Mouse (Mus musculus) forebrain, embryonic 10.5 days (tissue): ENCODE measurements at regions not wholly inside any gene's neighbourhood (a gene's known extent, or its start where the extent isn't known, plus 50 kb on each side); places are given as distances from the start of the nearest gene placed in this dataset.

Experiments
- DNase-seq: peaks from one replicate; pipeline ENCODE4 v3.0.0-alpha.2; 2017; ENCODE audit warnings: low spot score; ENCODE audit errors: extremely low spot score
- H3K27ac ChIP-seq: fragments of 300-500 bp; sonication (generic); 2 replicates; pipeline ENCODE4 v1.5.1; 2016; ENCODE audit warnings: mild to moderate bottlenecking
- H3K27me3 ChIP-seq: fragments of 300-500 bp; sonication (generic); 2 replicates; pipeline ENCODE4 v1.6.1; 2016; ENCODE audit warnings: mild to moderate bottlenecking; ENCODE audit not compliant: poor library complexity, severe bottlenecking
- H3K36me3 ChIP-seq: fragments of 300-500 bp; sonication (generic); replicated peaks from 2 replicates; pipeline ENCODE4 v1.6.1; 2016; ENCODE audit warnings: mild to moderate bottlenecking, moderate library complexity
- H3K4me1 ChIP-seq: fragments of 300-500 bp; sonication (generic); 2 replicates; pipeline ENCODE4 v1.6.1; 2016
- H3K4me3 ChIP-seq: fragments of 300-500 bp; sonication (generic); 2 replicates; pipeline ENCODE4 v1.5.1; 2016; ENCODE audit warnings: mild to moderate bottlenecking, moderate library complexity
- H3K9me3 ChIP-seq: fragments of 300-500 bp; sonication (generic); 2 replicates; pipeline ENCODE4 v1.6.1; 2016; ENCODE audit warnings: mild to moderate bottlenecking, moderate library complexity
- WGBS: fragments of 180-500 bp; shearing (Covaris S2); methylation state at CpG from one replicate; pipeline ENCODE4 v1.1.7; 2016; 5-methylcytosine and 5-hydroxymethylcytosine counted together

- Histone ChIP-seq H3K9me3 (no peaks in the 10 kb centered on the region), H3K4me1 (peaks cover 3% of the 10 kb centered on the region; the same call in 1 of the 2 replicates), H3K4me3 (no peak overlapping the region), H3K27ac (peak overlapping the region; percentile 26; the same call in 1 of the 2 replicates), H3K27me3 (no peaks in the 10 kb centered on the region), H3K36me3 (no peaks in the 10 kb centered on the region)
- 79% methylated on average over 7 of the region's 7 CpGs for WGBS
- DNase-seq, result no peak
These were observed 68.1 kb upstream of the Dph5 start for GRCm38 (mm10) chr3:115819401-115820138.

DNA sequence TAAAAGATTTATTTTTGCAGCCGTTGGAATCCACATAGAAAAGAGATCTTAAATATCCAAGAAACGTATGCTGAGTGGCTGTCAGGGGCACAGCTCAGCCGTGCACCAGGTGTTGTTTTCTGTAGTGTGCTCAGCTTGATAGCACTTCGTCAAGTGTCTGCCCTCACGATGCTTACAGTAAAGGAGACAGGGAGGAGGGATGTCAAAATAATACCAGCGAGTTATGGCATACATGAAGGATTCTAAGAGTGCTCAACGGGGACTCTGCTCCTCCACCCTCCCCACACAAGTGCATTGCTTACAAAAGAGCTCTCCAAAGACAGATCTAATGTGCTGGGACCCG lies 67.5 kb upstream of the Dph5 start:
- peaks cover 3% of the 10 kb centered on the region; the same call in 1 of the 2 replicates for H3K4me1 ChIP-seq
- no peaks in the 10 kb centered on the region for H3K36me3 ChIP-seq
- H3K27me3 ChIP-seq, result no peaks in the 10 kb centered on the region
- H3K9me3 ChIP-seq, result no peaks in the 10 kb centered on the region
- no peak for DNase-seq
- H3K27ac ChIP-seq, result no peak overlapping the region
- 85% methylated on average over 8 of the region's 8 CpGs for WGBS
- no peak overlapping the region for H3K4me3 ChIP-seq

GRCm38 (mm10) chr3:115821627-115822026 lies 66.0 kb upstream of the Dph5 start:
- no peak overlapping the region for H3K27ac ChIP-seq
- DNase-seq, result no peak
- H3K4me3 ChIP-seq, result no peak overlapping the region
- peaks cover 3% of the 10 kb centered on the region; the same call in 1 of the 2 replicates for H3K4me1 ChIP-seq
- WGBS, result 83% methylated on average over 2 of the region's 2 CpGs
- no peaks in the 10 kb centered on the region for H3K9me3 ChIP-seq
- H3K27me3 ChIP-seq, result no peaks in the 10 kb centered on the region
- no peaks in the 10 kb centered on the region for H3K36me3 ChIP-seq

- Histone ChIP-seq H3K9me3 (no peaks in the 10 kb centered on the region), H3K4me1 (peaks cover 3% of the 10 kb centered on the region; the same call in 1 of the 2 replicates), H3K36me3 (no peaks in the 10 kb centered on the region), H3K27me3 (no peaks in the 10 kb centered on the region), H3K27ac (no peak overlapping the region), H3K4me3 (no peak overlapping the region)
- WGBS, result 80% methylated on average over 6 of the region's 6 CpGs
- no peak for DNase-seq
These were observed 65.1 kb upstream of the Dph5 start for GRCm38 (mm10) chr3:115822491-115822890.

- Histone ChIP-seq H3K4me1 (peaks cover 3% of the 10 kb centered on the region; the same call in 1 of the 2 replicates), H3K4me3 (no peak overlapping the region), H3K9me3 (no peaks in the 10 kb centered on the region), H3K27me3 (no peaks in the 10 kb centered on the region), H3K36me3 (no peaks in the 10 kb centered on the region), H3K27ac (no peak overlapping the region)
- 92% methylated on average over 5 of the region's 5 CpGs for WGBS
- no peak for DNase-seq
These were observed 63.9 kb upstream of the Dph5 start for GRCm38 (mm10) chr3:115823741-115824140.

GRCm38 (mm10) chr3:115824792-115825191 lies 62.8 kb upstream of the Dph5 start:
- no peaks in the 10 kb centered on the region for H3K36me3 ChIP-seq
- 78% methylated on average over 2 of the region's 2 CpGs for WGBS
- no peaks in the 10 kb centered on the region for H3K4me1 ChIP-seq
- no peak overlapping the region for H3K27ac ChIP-seq
- DNase-seq, result no peak
- H3K27me3 ChIP-seq, result no peaks in the 10 kb centered on the region
- H3K9me3 ChIP-seq, result no peaks in the 10 kb centered on the region
- no peak overlapping the region for H3K4me3 ChIP-seq

GRCm38 (mm10) chr3:115835381-115835780 lies 52.3 kb upstream of the Dph5 start:
- Histone ChIP-seq H3K36me3 (no peaks in the 10 kb centered on the region), H3K27me3 (no peaks in the 10 kb centered on the region), H3K9me3 (no peaks in the 10 kb centered on the region), H3K4me1 (peaks cover 3% of the 10 kb centered on the region; the same call in 1 of the 2 replicates), H3K4me3 (no peak overlapping the region), H3K27ac (no peak overlapping the region)
- DNase-seq, result no peak

- Histone ChIP-seq H3K27ac (no peak overlapping the region), H3K4me1 (peaks cover 3% of the 10 kb centered on the region; the same call in 1 of the 2 replicates), H3K36me3 (no peaks in the 10 kb centered on the region), H3K9me3 (peaks cover 4% of the 10 kb centered on the region; the same call in 1 of the 2 replicates), H3K27me3 (no peaks in the 10 kb centered on the region), H3K4me3 (no peak overlapping the region)
- 68% methylated on average over 1 of the region's 1 CpGs for WGBS
- no peak for DNase-seq
These were observed 49.9 kb upstream of the Dph5 start for GRCm38 (mm10) chr3:115837617-115838216.
